Mouse (Mus musculus): ENCODE measurements around the gene Phf20. TPM values are rescaled to one million over a fixed set of nuclear protein-coding genes. Genes with fewer than 3 reads are reported as not detected.
"Not testable (repeated sequence)": the region's sequence is repeated elsewhere in the genome, so short reads cannot be mapped to it uniquely, and the experiment has no call there.

The Phf20 gene
- 100 to 1,000 TPM in 1 of 2 experiments, 10 to 100 TPM in 1; 94.5 to 101 TPM for total RNA-seq (2021)

GRCm38 (mm10) chr2:156196302-156197128 lies at the start of gene Phf20:
TSS of gene Phf20 (plus strand) at chr2:156196466.
- DNase-seq = peak; percentile 95 to 98

GRCm38 (mm10) chr2:156147316-156147915 lies 48.9 kb upstream of the Phf20 start:
- DNase-seq = no peak

DNA sequence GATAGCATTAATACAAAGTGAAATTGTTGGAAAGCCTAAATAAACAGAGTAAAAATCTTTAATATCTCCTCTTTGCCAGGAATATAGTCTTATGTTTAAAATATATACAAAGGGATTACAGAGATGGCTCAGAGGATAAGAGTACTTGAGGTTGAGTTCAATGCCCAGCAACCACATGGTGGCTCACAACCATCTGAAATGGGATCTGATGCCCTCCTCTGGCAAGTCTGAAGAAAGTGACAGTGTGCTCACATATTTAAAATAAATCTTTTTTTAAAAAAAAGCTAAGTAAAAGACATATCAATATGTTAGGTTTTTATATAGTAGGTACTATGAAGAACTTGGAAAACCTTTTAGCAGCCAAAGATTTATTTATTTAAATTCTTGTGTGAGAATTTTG lies 44.7 kb upstream of the Phf20 start:
- DNase-seq = no peak

DNA sequence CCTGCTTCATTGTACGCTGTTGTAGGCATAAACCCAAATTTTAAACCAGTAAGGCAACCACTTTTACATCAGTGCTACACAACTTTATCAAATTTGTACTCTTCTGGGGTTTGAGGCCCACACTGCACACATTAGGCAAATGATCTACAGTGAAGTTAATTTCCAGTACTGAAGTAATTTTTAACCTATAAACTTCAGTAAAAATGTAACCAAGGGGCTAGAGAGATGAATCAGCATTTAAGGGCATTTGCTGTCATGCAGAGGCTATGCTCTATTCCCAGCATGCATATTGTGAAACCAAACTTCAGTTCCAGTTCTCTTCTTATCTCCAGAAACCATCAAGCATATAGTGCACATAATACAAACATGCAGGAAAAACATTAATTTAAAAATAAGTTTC lies 30.8 kb upstream of the Phf20 start:
- DNase-seq = no peak

GRCm38 (mm10) chr2:156166557-156166956 lies 29.7 kb upstream of the Phf20 start:
- no peak for DNase-seq

- no peak for DNase-seq
These were observed 19.2 kb upstream of the Phf20 start for GRCm38 (mm10) chr2:156177079-156177478.

DNA sequence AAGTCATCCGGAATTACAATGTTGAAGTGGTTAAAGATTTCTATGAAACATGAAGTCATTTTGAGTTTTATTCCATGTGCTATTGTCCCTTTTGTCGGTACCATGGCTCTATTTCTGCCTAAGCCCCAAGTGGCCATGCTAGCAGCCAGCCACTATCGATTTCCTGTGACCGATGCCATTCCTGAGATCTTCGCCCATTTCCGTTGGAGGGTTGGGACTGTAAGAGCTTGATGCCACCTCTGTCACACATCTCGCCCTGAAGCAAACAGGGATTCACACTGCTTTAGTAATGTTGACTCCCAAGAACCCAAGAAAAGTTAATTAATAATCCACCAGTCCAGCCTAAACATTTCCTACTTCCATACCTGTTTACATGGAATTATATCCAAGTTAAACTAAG lies 18.6 kb upstream of the Phf20 start:
- DNase-seq = no peak

DNA sequence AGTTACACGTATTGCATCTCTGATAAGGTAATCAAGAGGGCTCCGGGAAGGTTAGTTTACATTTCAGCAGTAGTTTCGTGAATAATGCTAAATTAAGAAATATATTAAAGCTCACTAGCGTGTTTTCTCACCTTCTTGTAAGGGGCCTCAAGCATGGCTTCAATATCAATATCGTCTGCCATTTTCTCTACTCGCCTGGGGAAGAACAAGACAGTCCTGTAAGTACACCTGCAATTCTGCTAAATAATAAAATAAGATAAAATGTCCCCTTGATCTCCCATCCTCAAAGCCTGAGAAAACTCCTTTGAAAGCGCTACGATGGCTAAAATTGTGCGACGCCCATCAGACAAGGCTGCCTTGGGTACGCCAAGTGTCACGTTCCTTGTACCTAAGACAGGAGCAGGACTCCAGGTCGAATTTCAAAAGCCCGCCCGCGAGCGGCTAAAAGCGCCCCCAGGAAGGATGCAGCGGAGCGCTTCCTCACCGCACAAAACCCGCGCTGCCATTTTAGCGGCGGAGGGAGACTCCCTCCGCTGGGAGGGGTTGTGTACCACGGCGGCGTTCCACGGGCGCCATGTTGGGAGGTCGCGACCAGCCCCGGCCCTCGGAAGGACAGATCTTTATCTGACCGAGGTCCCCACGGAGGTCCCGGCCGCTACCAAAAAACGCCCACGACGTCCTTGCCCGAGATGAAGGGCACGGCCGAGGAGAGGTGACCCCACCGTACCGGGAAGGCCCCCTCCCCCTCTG lies 17.0 kb upstream of the Phf20 start:
- peak; percentile 66 to 73 for DNase-seq

- no peak for DNase-seq
These were observed 16.5 kb upstream of the Phf20 start for GRCm38 (mm10) chr2:156179796-156180093.

- peak; percentile 100 for DNase-seq
These were observed 16.0 kb upstream of the Phf20 start, which contains the start of gene Rbm39 for GRCm38 (mm10) chr2:156180094-156180821. TSS of gene Rbm39 (minus strand) at chr2:156180238.

DNA sequence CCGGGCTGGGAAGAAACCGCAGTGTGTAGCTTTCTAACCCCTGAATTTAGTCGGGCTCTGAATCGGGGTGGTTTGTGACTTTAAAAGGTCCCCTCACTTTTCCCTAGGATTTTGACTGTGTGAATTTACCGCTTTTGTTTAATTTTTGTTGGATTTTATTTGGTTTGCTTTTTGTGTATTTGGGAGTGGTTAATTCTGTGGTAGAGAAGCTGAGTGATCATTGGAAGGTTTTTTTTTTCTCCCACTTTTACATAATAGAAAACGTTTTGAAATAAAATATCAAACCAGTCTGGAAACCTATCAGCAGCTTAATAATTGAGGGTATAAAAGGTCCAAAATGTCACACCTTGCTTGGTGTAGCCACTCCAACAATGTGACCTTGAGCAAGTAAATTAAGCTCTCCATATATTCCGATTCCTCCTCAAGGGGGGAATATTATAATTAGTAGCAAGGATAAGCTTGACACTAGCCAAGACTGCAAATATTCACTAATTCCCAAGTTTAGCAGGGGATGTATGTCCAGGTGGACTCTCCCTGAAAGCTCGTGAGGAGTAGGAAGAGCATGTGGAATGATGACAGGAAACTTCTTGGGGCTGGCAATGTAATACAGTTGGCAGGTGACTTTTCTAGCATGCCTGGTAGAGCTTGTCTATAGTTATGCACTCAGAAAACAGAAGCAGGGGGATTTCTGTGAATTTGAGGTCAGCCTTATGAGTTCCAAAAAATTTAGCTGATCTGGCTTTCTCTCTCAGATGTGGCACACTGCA lies 15.3 kb upstream of the Phf20 start:
- no peak for DNase-seq

- DNase-seq = no peak
These were observed 14.7 kb upstream of the Phf20 start for GRCm38 (mm10) chr2:156181592-156181991.

DNA sequence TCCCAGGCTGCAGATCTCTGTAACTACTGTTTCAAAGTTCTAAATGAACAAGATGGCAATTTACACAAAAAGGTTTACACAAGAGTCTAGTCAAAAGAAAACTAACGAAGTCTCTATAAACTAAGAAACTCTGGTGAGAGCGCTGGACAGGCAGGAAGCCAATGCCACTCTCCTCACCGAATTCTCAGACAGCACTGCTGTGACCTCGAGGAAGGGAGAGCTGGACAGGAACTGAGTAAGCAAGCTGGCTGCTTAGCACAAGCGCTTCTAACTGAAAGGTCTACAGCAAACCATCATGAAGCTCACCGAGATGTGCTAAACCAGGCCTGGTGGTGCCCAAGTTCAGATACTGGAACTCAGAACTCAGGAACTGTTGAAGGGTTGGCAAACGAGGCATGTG lies 7.0 kb upstream of the Phf20 start:
- not testable (repeated sequence) for DNase-seq

- no peak for DNase-seq
These were observed 6.0 kb upstream of the Phf20 start for GRCm38 (mm10) chr2:156190004-156190896.

- DNase-seq = no peak
These were observed 4.7 kb upstream of the Phf20 start for GRCm38 (mm10) chr2:156191540-156191939.

DNA sequence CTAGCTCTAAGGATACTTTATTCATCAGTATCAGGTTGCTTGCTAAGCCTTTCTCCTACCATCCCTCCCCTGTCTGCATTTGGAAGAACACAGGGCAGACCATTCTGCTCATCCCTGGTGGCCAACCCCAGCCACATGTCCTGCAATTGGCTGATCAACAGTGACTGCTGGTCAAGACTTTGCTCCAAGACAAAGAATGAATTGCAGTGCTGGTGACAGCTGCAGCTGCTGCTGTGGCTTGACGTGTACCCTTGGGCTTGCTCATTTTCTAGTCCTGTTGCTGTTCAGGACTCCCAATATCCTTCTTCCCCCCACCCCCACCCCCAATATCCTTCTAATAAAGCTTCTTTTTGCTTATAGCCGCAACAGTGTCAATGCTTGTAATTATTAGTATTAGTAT lies 4.2 kb upstream of the Phf20 start:
- DNase-seq = no peak

GRCm38 (mm10) chr2:156193066-156193862 lies 3.0 kb upstream of the Phf20 start:
- no peak for DNase-seq

GRCm38 (mm10) chr2:156194571-156194970 lies 1.7 kb upstream of the Phf20 start:
- no peak for DNase-seq

DNA sequence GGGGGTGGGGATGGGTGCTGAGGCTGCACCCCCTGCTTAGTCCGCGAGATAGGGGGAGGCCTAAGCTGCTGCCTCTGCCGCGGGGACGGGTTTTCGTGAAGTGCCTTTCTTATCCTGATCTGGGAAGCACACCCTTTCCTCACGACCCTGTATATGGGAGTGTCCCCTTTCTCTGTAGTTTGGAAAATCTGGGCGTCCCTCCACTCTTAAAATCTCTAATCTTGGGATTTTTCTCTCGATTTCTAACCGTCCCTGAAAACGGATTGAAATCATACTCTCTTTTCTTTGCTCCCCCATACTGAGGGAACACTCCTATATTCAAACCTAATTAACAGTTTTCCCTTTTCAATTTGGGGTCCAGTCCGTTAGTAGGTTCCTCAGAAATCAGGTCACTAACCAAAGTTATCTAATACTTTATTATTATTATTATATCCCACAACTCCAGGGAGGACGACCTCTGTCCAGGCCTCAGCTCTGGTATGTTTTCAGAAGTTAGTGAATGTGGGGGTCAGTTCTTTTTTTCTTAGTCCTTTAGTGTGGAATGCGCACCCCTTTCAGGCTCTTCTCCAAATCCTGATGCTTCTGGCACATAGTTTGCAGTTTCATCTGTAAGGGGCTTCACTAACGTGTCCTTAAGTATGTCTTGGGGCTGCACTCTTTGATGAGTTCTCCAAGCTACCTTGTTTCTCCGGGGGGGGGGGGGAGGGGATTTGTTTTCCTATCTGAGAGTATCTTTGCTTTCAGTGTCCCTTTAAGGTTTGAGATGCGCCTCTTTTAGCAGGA lies 1.1 kb downstream of the Phf20 start:
- DNase-seq = no peak
